Mouse (Mus musculus) liver, postnatal 0 days (tissue): ENCODE measurements at regions not wholly inside any gene's neighbourhood (a gene's known extent, or its start where the extent isn't known, plus 50 kb on each side); places are given as distances from the start of the nearest gene placed in this dataset.

Experiments used
- CTCF ChIP-seq: sonication (generic); IDR thresholded peaks from 2 replicates; pipeline ENCODE4 v1.5.1; 2016; ENCODE audit warnings: antibody characterized with exemption, low read depth
- EP300 ChIP-seq: IDR thresholded peaks from 2 replicates; pipeline ENCODE4 v1.6.1; 2016; ENCODE audit warnings: antibody characterized with exemption, low read depth, mild to moderate bottlenecking

GRCm38 (mm10) chr16:24097596-24097995, 108.9 kb upstream of the Bcl6 start:
- no peak for TF ChIP-seq CTCF
- TF ChIP-seq EP300, result no peak
